Mouse (Mus musculus) midbrain, postnatal 0 days (tissue): ENCODE results near the gene Ccdc6. TPM values are rescaled to one million over a fixed set of nuclear protein-coding genes. Genes with fewer than 3 reads are reported as not detected.
"Not testable (repeated sequence)": the region's sequence is repeated elsewhere in the genome, so short reads cannot be mapped to it uniquely, and the experiment has no call there.

Experiments
- ATAC-seq: fragments of 200-750 bp; cut with Nextera tagmentation; 2 replicates; pipeline ENCODE4 v1.8.0; 2017; ENCODE audit warnings: moderate number of reproducible peaks, mild to moderate bottlenecking, moderate TSS enrichment, moderate library complexity; ENCODE audit not compliant: low FRiP score
- DNase-seq: peaks from one replicate; pipeline ENCODE4 v3.0.0-alpha.2; 2015; ENCODE audit warnings: low spot score
- H3K27ac ChIP-seq: fragments of 300-500 bp; sonication (generic); 2 replicates; pipeline ENCODE4 v1.5.1; 2014; ENCODE audit warnings: low read depth, mild to moderate bottlenecking, low read length, mixed read lengths
- H3K27me3 ChIP-seq: fragments of 300-500 bp; sonication (generic); 2 replicates; pipeline ENCODE4 v1.6.1; 2014; ENCODE audit warnings: low read length, control low read depth, mixed read lengths; ENCODE audit not compliant: insufficient read depth
- H3K36me3 ChIP-seq: fragments of 300-500 bp; sonication (generic); 2 replicates; pipeline ENCODE4 v1.6.1; 2014; ENCODE audit warnings: low read length, control low read depth, mixed read lengths; ENCODE audit not compliant: insufficient read depth
- H3K4me1 ChIP-seq: fragments of 300-500 bp; sonication (generic); 2 replicates; pipeline ENCODE4 v1.6.1; 2014; ENCODE audit warnings: mild to moderate bottlenecking, control low read depth, antibody characterized with exemption, low read length, mixed read lengths; ENCODE audit not compliant: insufficient read depth
- H3K4me2 ChIP-seq: fragments of 300-500 bp; sonication (generic); 2 replicates; pipeline ENCODE4 v1.6.1; 2014; ENCODE audit warnings: low read depth, mild to moderate bottlenecking, low read length, mixed read lengths; ENCODE audit not compliant: poor library complexity, severe bottlenecking
- H3K4me3 ChIP-seq: fragments of 300-500 bp; sonication (generic); 2 replicates; pipeline ENCODE4 v1.5.1; 2014; ENCODE audit warnings: low read depth, mild to moderate bottlenecking, low read length, moderate library complexity
- H3K9ac ChIP-seq: fragments of 300-500 bp; sonication (generic); replicated peaks from 2 replicates; pipeline ENCODE4 v1.6.1; 2014; ENCODE audit warnings: mild to moderate bottlenecking, low read length, moderate library complexity, mixed read lengths; ENCODE audit not compliant: poor library complexity, severe bottlenecking
- H3K9me3 ChIP-seq: fragments of 300-500 bp; sonication (generic); 2 replicates; pipeline ENCODE4 v1.6.1; 2016; ENCODE audit warnings: low read length, control low read depth
- CTCF ChIP-seq: IDR thresholded peaks from 2 replicates; pipeline ENCODE4 v1.5.1; 2016; ENCODE audit warnings: antibody characterized with exemption, mild to moderate bottlenecking
- WGBS: fragments of 180-500 bp; shearing (Covaris S2); extraction: QIAGEN DNeasy Blood & Tissue Kit; methylation state at CpG from one replicate; pipeline ENCODE4 v1.1.7; 2014; 5-methylcytosine and 5-hydroxymethylcytosine counted together
- polyA plus RNA-seq: library from polyadenylated mRNA; unstranded; fragments of >200 nt; fragmentation: Nextera tagmentation; extraction: Ambion mirVana; gene quantifications from 2 replicates; pipeline ENCODE4 v1.2.1, GENCODE M21; 2015
- total RNA-seq: library from RNA; depleted of rRNA; stranded (reverse); fragments of >200 nt; gene quantifications from 2 replicates; pipeline ENCODE4 v1.2.3, GENCODE M21; 2014

The Ccdc6 gene
- total and polyA plus RNA-seq, 2 experiments from 2014 or later, result 28.0 to 43.7 TPM

DNA sequence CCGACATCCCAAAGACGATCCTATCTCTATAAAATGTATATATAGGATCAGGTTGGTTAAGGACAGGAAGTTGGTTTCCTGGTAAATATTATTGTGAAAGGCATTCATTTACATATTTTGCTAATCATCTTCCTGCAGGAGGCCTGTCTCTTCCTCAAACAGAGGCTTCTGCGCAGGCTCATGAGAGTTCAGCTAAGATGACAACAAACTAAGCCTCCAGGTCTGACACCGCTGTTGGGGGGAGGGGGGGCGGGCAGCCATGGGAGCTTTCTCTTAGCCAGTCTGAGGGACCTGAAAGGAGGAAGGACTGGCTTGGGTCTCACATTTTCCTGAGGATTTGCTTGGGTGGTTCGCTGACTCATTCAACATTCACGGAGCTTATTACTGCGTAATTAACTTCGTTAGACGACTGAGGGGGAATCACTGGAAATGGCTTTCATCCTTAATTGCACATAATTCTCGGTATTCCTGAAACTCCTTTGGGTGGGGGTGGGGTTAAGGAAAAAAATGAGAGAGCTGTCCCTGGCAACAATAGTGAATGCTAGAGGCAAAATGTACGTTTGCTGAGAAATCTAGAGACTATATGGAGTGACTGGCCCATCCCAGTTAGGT, 104.1 kb downstream of the Ccdc6 start:
- H3K27me3 ChIP-seq, result no peaks in the 10 kb centered on the region
- no peak overlapping the region for H3K4me2 ChIP-seq
- H3K9me3 ChIP-seq, result no peaks in the 10 kb centered on the region
- H3K27ac ChIP-seq, result no peak overlapping the region
- H3K4me1 ChIP-seq, result no peaks in the 10 kb centered on the region; the same call in 1 of the 2 replicates
- no peak overlapping the region for H3K4me3 ChIP-seq
- peak; percentile 17 for DNase-seq
- no peak overlapping the region for H3K9ac ChIP-seq
- H3K36me3 ChIP-seq, result no peaks in the 10 kb centered on the region
- 60% methylated on average over 10 of the region's 12 CpGs for WGBS
- no peak for TF ChIP-seq CTCF
- no peak for ATAC-seq

DNA sequence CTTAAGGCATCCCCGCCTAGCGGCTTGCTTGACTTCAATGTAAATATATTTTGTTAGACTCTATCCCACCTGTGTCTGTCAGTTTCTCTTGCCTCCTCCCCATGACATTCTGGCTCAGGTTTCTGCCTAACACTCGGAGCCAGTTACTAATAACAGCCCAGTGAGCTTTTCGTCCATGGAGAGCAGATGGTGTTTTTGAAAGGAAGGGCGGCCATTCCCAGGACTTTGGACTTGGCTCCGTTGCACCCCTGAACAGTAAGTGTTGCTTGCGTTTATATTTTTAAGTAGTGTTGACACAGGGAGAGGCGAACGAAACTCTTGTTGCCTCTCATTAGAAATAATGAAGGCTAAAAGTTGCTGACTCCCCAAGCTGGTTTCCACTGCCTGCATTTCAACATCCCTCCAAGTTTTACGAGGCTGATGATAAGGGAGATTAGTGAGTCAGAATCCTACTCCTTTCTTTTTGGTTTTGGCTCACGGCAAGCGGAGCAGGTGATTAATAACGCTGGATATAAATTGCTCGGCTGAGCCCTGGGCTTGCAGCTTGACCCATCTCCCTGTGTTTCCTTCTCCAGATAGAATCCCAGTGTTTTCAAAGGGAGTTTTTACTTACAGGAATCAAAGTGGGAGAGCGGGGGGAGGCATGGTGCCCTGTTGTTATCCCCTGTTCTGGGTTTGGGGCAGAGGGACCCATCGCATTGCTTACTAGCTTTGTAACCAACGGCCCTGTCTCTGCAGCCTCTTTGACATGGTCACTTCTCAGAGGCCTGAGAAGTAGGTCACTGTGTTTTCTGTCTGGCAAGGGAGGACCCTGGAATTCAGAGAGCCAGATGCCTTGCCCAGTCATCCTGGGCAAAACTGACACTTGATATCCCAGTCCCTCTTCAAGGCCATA, 107.8 kb downstream of the Ccdc6 start, which contains the start of gene Mrln:
Mrln (plus strand) TSS at position 160 of the 895 bp plus-strand sequence.
- 60% methylated on average over 17 of the region's 17 CpGs for WGBS
- ATAC-seq, result no peak
- peak; percentile 29 for DNase-seq
- H3K36me3 ChIP-seq, result no peaks in the 10 kb centered on the region
- no peak within 1 kb of the TSS for H3K9ac ChIP-seq
- H3K27me3 ChIP-seq, result no peaks in the 10 kb centered on the region
- no peak within 1 kb of the TSS for H3K4me3 ChIP-seq
- no peaks in the 10 kb centered on the region; the same call in 1 of the 2 replicates for H3K4me1 ChIP-seq
- no peak within 1 kb of the TSS for H3K27ac ChIP-seq
- no peak for TF ChIP-seq CTCF
- no peaks in the 10 kb centered on the region for H3K9me3 ChIP-seq
- H3K4me2 ChIP-seq, result no peak within 1 kb of the TSS

DNA sequence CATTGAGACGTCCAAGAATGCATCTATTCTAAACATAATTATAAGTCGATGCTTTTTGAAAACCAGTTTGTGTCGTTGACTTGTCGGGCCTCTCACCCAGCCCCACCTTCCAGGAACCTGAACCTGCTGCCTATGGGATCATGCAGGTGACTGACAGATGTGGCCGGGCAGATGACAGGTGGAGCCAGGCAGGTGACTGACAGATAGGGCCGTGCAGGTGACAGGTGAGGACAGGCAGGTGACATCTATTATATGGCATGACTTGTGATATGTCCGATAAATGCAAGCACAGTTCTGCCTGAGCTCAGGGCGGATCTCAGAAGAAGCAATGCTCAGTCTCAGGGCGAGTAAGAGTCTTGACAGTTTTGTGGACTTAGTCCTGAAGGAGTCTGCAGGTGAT, 114.4 kb downstream of the Ccdc6 start:
- no peaks in the 10 kb centered on the region for H3K9me3 ChIP-seq
- no peak overlapping the region for H3K4me2 ChIP-seq
- H3K27ac ChIP-seq, result no peak overlapping the region
- ATAC-seq (no peak), DNase-seq (no peak)
- no peak for TF ChIP-seq CTCF
- 80% methylated on average over 9 of the region's 9 CpGs for WGBS
- no peak overlapping the region for H3K9ac ChIP-seq
- H3K4me1 ChIP-seq, result no peaks in the 10 kb centered on the region
- H3K27me3 ChIP-seq, result no peaks in the 10 kb centered on the region
- no peaks in the 10 kb centered on the region for H3K36me3 ChIP-seq
- H3K4me3 ChIP-seq, result no peak overlapping the region

DNA sequence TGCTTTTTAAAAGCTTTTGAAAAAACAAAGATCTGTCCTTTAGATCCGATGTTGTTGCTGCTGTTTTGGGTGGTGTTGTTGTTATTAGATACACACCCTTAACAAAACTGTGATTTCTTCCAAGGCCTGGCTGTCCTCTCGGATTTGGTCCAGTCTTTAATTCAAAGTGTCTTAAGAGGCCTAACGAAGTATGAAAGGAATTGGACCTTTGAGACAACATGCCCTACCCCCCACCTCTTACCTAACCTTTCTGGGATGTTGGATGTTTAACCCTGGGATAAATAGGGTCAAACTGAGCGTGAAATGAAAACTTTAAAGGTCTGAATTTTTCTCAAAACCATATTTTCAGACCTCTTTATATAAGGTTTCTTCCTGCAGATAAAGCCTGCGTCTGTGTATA, 124.0 kb downstream of the Ccdc6 start:
- no peaks in the 10 kb centered on the region for H3K9me3 ChIP-seq
- no peak overlapping the region for H3K4me3 ChIP-seq
- no peak for ATAC-seq
- no peak for DNase-seq
- no peak overlapping the region for H3K4me2 ChIP-seq
- H3K9ac ChIP-seq, result no peak overlapping the region
- WGBS, result 61% methylated on average over 5 of the region's 5 CpGs
- no peak for TF ChIP-seq CTCF
- H3K36me3 ChIP-seq, result no peaks in the 10 kb centered on the region
- H3K27ac ChIP-seq, result no peak overlapping the region
- no peaks in the 10 kb centered on the region for H3K27me3 ChIP-seq
- no peaks in the 10 kb centered on the region for H3K4me1 ChIP-seq

DNA sequence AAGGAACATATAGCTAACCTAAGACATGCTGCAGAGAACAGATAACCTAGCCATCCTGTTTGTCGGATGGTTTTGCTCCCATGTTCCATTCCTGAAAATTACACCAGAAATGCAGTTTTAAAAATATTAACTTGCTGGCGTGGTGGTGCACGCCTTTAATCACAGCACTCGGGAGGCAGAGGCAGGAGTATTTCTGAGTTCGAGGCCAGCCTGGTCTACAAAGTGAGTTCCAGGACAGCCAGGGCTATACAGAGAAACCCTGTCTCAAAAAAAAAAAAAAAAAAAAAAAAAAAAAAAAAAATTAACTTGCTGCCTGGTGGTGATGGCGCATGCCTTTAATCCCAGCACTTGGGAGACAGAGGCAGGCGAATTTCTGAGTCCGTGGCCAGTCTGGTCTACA, 125.3 kb downstream of the Ccdc6 start:
- H3K9ac ChIP-seq, H3K27me3 ChIP-seq, H3K9me3 ChIP-seq, H3K27ac ChIP-seq, ATAC-seq, H3K4me3 ChIP-seq, H3K4me2 ChIP-seq, H3K4me1 ChIP-seq, H3K36me3 ChIP-seq, DNase-seq: not testable (repeated sequence)
- WGBS, result 94% methylated on average over 8 of the region's 8 CpGs

DNA sequence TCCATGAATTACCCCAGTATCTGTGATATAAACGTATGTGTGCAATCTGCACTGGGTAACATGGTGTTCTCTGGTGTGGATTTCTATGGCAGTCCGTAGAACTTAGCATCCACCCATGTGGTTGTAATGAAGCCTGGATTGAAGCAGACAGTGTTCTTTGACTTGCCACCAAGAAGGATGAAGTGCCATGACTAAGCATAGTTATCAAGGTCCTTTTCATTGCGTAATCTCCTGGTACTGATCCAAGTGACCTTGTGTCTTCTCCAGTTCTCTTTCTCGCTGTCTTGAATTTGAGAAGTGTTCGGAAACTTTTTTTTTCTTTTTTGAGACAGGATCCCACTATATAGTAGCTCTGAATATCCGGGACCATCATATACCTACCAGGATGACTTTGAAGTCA, 127.7 kb downstream of the Ccdc6 start:
- Histone ChIP-seq H3K9me3 (no peaks in the 10 kb centered on the region), H3K4me1 (no peaks in the 10 kb centered on the region), H3K4me2 (no peak overlapping the region), H3K36me3 (no peaks in the 10 kb centered on the region), H3K27me3 (no peaks in the 10 kb centered on the region), H3K27ac (no peak overlapping the region), H3K4me3 (no peak overlapping the region), H3K9ac (no peak overlapping the region)
- ATAC-seq (no peak), DNase-seq (no peak)
- WGBS, result 92% methylated on average over 6 of the region's 6 CpGs
- no peak for TF ChIP-seq CTCF
